Mouse (Mus musculus) midbrain, embryonic 12.5 days (tissue): ENCODE measurements around the gene Bfsp2. TPM values are rescaled to one million over a fixed set of nuclear protein-coding genes. Genes with fewer than 3 reads are reported as not detected.

ENCODE experiments used
- ATAC-seq: fragments of 200-750 bp; cut with Nextera tagmentation; 2 replicates; pipeline ENCODE4 v1.8.0; 2017; ENCODE audit warnings: low read depth, moderate TSS enrichment, moderate library complexity; ENCODE audit not compliant: low FRiP score
- H3K27ac ChIP-seq: fragments of 300-500 bp; sonication (generic); replicated peaks from 2 replicates; pipeline ENCODE4 v1.5.1; 2016; ENCODE audit warnings: mild to moderate bottlenecking
- H3K27me3 ChIP-seq: fragments of 300-500 bp; sonication (generic); 2 replicates; pipeline ENCODE4 v1.6.1; 2016; ENCODE audit warnings: mild to moderate bottlenecking
- H3K36me3 ChIP-seq: fragments of 300-500 bp; sonication (generic); 2 replicates; pipeline ENCODE4 v1.6.1; 2016
- H3K4me1 ChIP-seq: fragments of 300-500 bp; sonication (generic); 2 replicates; pipeline ENCODE4 v1.6.1; 2016
- H3K4me2 ChIP-seq: fragments of 300-500 bp; sonication (generic); replicated peaks from 2 replicates; pipeline ENCODE4 v1.6.1; 2016; ENCODE audit warnings: mild to moderate bottlenecking, moderate library complexity
- H3K4me3 ChIP-seq: fragments of 300-500 bp; sonication (generic); 2 replicates; pipeline ENCODE4 v1.5.1; 2016; ENCODE audit warnings: mild to moderate bottlenecking
- H3K9ac ChIP-seq: fragments of 300-500 bp; sonication (generic); replicated peaks from 2 replicates; pipeline ENCODE4 v1.6.1; 2016; ENCODE audit warnings: mild to moderate bottlenecking, moderate library complexity
- H3K9me3 ChIP-seq: fragments of 300-500 bp; sonication (generic); 2 replicates; pipeline ENCODE4 v1.6.1; 2016; ENCODE audit warnings: mild to moderate bottlenecking
- WGBS: fragments of 180-500 bp; shearing (Covaris S2); methylation state at CpG from one replicate; pipeline ENCODE4 v1.1.7; 2016; 5-methylcytosine and 5-hydroxymethylcytosine counted together
- polyA plus RNA-seq: library from polyadenylated mRNA; unstranded; fragments of >200 nt; fragmentation: Nextera tagmentation; extraction: Ambion mirVana; gene quantifications from 2 replicates; pipeline ENCODE4 v1.2.1, GENCODE M21; 2016

Gene Bfsp2
- polyA plus RNA-seq, 1 experiment from 2014 or later, result 5.5 TPM

GRCm38 (mm10) chr9:103502655-103503054, 22.4 kb upstream of the Bfsp2 start:
- peak overlapping the region; percentile 30; the same call in 1 of the 2 replicates for H3K27ac ChIP-seq
- WGBS, result 68% methylated on average over 2 of the region's 2 CpGs
- H3K4me1 ChIP-seq, result peaks cover 60% of the 10 kb centered on the region
- ATAC-seq, result no peak
- no peak overlapping the region for H3K4me3 ChIP-seq
- H3K9me3 ChIP-seq, result no peaks in the 10 kb centered on the region
- H3K27me3 ChIP-seq, result peaks cover 44% of the 10 kb centered on the region
- no peak overlapping the region for H3K9ac ChIP-seq
- no peaks in the 10 kb centered on the region for H3K36me3 ChIP-seq
- no peak overlapping the region for H3K4me2 ChIP-seq

GRCm38 (mm10) chr9:103501861-103502364, 21.7 kb upstream of the Bfsp2 start:
- Histone ChIP-seq H3K9me3 (no peaks in the 10 kb centered on the region), H3K9ac (no peak overlapping the region), H3K4me2 (peak overlapping the region; percentile 21), H3K4me3 (no peak overlapping the region), H3K4me1 (peaks cover 56% of the 10 kb centered on the region), H3K36me3 (no peaks in the 10 kb centered on the region), H3K27ac (0 out of 2 replicates have a peak overlapping the region, but pooled peaks have one; percentile 30), H3K27me3 (peaks cover 46% of the 10 kb centered on the region)
- ATAC-seq, result peak; percentile 63
- 12% methylated on average over 14 of the region's 14 CpGs for WGBS

- WGBS, result 92% methylated on average over 18 of the region's 18 CpGs
- Histone ChIP-seq H3K9me3 (no peaks in the 10 kb centered on the region), H3K27me3 (peaks cover 58% of the 10 kb centered on the region), H3K4me3 (no peak overlapping the region), H3K27ac (no peak overlapping the region), H3K4me2 (no peak overlapping the region), H3K36me3 (no peaks in the 10 kb centered on the region), H3K4me1 (peaks cover 39% of the 10 kb centered on the region), H3K9ac (no peak overlapping the region)
- ATAC-seq, result no peak
These were observed 19.1 kb upstream of the Bfsp2 start for GRCm38 (mm10) chr9:103499366-103499765.

- no peak for ATAC-seq
- WGBS, result 80% methylated on average over 8 of the region's 8 CpGs
- H3K9ac ChIP-seq, result no peak overlapping the region
- H3K27me3 ChIP-seq, result peaks cover 58% of the 10 kb centered on the region
- no peaks in the 10 kb centered on the region for H3K36me3 ChIP-seq
- H3K4me1 ChIP-seq, result peaks cover 33% of the 10 kb centered on the region
- no peaks in the 10 kb centered on the region for H3K9me3 ChIP-seq
- H3K27ac ChIP-seq, result no peak overlapping the region
- H3K4me2 ChIP-seq, result no peak overlapping the region
- no peak overlapping the region for H3K4me3 ChIP-seq
These were observed 18.5 kb upstream of the Bfsp2 start for GRCm38 (mm10) chr9:103498699-103499098.

GRCm38 (mm10) chr9:103495391-103495790, 15.2 kb upstream of the Bfsp2 start:
- no peak overlapping the region for H3K9ac ChIP-seq
- peaks cover 9% of the 10 kb centered on the region; the same call in 1 of the 2 replicates for H3K4me1 ChIP-seq
- ATAC-seq, result no peak
- no peaks in the 10 kb centered on the region for H3K9me3 ChIP-seq
- H3K36me3 ChIP-seq, result no peaks in the 10 kb centered on the region
- no peak overlapping the region for H3K4me3 ChIP-seq
- no peak overlapping the region for H3K27ac ChIP-seq
- H3K4me2 ChIP-seq, result no peak overlapping the region
- H3K27me3 ChIP-seq, result peaks cover 67% of the 10 kb centered on the region
- WGBS, result 88% methylated on average over 11 of the region's 11 CpGs

GRCm38 (mm10) chr9:103494346-103495020, 14.3 kb upstream of the Bfsp2 start:
- H3K4me1 ChIP-seq, result peaks cover 5% of the 10 kb centered on the region; the same call in 1 of the 2 replicates
- H3K9me3 ChIP-seq, result no peaks in the 10 kb centered on the region
- no peak overlapping the region for H3K9ac ChIP-seq
- no peak overlapping the region for H3K27ac ChIP-seq
- no peak overlapping the region for H3K4me3 ChIP-seq
- WGBS, result 36% methylated on average over 7 of the region's 7 CpGs
- no peaks in the 10 kb centered on the region for H3K36me3 ChIP-seq
- no peak overlapping the region for H3K4me2 ChIP-seq
- H3K27me3 ChIP-seq, result peaks cover 57% of the 10 kb centered on the region
- peak; percentile 72 for ATAC-seq

- H3K4me2 ChIP-seq, result no peak overlapping the region
- 84% methylated on average over 8 of the region's 8 CpGs for WGBS
- no peaks in the 10 kb centered on the region for H3K36me3 ChIP-seq
- H3K27ac ChIP-seq, result no peak overlapping the region
- H3K4me3 ChIP-seq, result no peak overlapping the region
- H3K4me1 ChIP-seq, result peaks cover 4% of the 10 kb centered on the region; the same call in 1 of the 2 replicates
- no peak overlapping the region for H3K9ac ChIP-seq
- peaks cover 36% of the 10 kb centered on the region for H3K27me3 ChIP-seq
- no peaks in the 10 kb centered on the region for H3K9me3 ChIP-seq
- no peak for ATAC-seq
These were observed 11.8 kb upstream of the Bfsp2 start for GRCm38 (mm10) chr9:103491985-103492384.

GRCm38 (mm10) chr9:103490439-103490838, 10.2 kb upstream of the Bfsp2 start:
- Histone ChIP-seq H3K4me2 (no peak overlapping the region), H3K9ac (no peak overlapping the region), H3K27me3 (peaks cover 29% of the 10 kb centered on the region), H3K36me3 (no peaks in the 10 kb centered on the region), H3K4me3 (no peak overlapping the region), H3K27ac (no peak overlapping the region), H3K9me3 (no peaks in the 10 kb centered on the region), H3K4me1 (peaks cover 8% of the 10 kb centered on the region; the same call in 1 of the 2 replicates)
- peak; percentile 62 for ATAC-seq
- 9% methylated on average over 2 of the region's 2 CpGs for WGBS

- H3K4me2 ChIP-seq, result no peak overlapping the region
- H3K36me3 ChIP-seq, result no peaks in the 10 kb centered on the region
- WGBS, result 86% methylated on average over 4 of the region's 4 CpGs
- H3K27me3 ChIP-seq, result peaks cover 25% of the 10 kb centered on the region
- ATAC-seq, result no peak
- no peak overlapping the region for H3K27ac ChIP-seq
- no peak overlapping the region for H3K9ac ChIP-seq
- no peaks in the 10 kb centered on the region for H3K9me3 ChIP-seq
- H3K4me1 ChIP-seq, result peaks cover 9% of the 10 kb centered on the region; the same call in 1 of the 2 replicates
- no peak overlapping the region for H3K4me3 ChIP-seq
These were observed 9.7 kb upstream of the Bfsp2 start for GRCm38 (mm10) chr9:103489883-103490282.

- Histone ChIP-seq H3K36me3 (no peaks in the 10 kb centered on the region), H3K4me2 (no peak overlapping the region), H3K27ac (no peak overlapping the region), H3K9me3 (no peaks in the 10 kb centered on the region), H3K9ac (no peak overlapping the region), H3K27me3 (peaks cover 22% of the 10 kb centered on the region), H3K4me3 (no peak overlapping the region), H3K4me1 (0 out of 2 replicates have a peak, but pooled peaks cover 5% of the 10 kb centered on the region)
- 54% methylated on average over 7 of the region's 7 CpGs for WGBS
- no peak for ATAC-seq
These were observed 8.9 kb upstream of the Bfsp2 start for GRCm38 (mm10) chr9:103489096-103489495.

GRCm38 (mm10) chr9:103486262-103486661, 6.0 kb upstream of the Bfsp2 start:
- Histone ChIP-seq H3K4me2 (no peak overlapping the region), H3K9ac (no peak overlapping the region), H3K27ac (no peak overlapping the region), H3K27me3 (peaks cover 3% of the 10 kb centered on the region; the same call in 1 of the 2 replicates), H3K4me3 (no peak overlapping the region), H3K4me1 (0 out of 2 replicates have a peak, but pooled peaks cover 5% of the 10 kb centered on the region), H3K9me3 (no peaks in the 10 kb centered on the region), H3K36me3 (no peaks in the 10 kb centered on the region)
- 87% methylated on average over 6 of the region's 6 CpGs for WGBS
- ATAC-seq, result no peak

- WGBS, result 49% methylated on average over 8 of the region's 8 CpGs
- Histone ChIP-seq H3K27me3 (no peaks in the 10 kb centered on the region; the same call in 1 of the 2 replicates), H3K4me2 (no peak overlapping the region), H3K9me3 (no peaks in the 10 kb centered on the region), H3K36me3 (no peaks in the 10 kb centered on the region), H3K9ac (no peak overlapping the region), H3K27ac (no peak overlapping the region), H3K4me3 (no peak overlapping the region), H3K4me1 (peaks cover 12% of the 10 kb centered on the region)
- ATAC-seq, result no peak
These were observed 5.4 kb upstream of the Bfsp2 start for GRCm38 (mm10) chr9:103485606-103486005.
